Mouse (Mus musculus): ENCODE measurements at regions not wholly inside any gene's neighbourhood (a gene's known extent, or its start where the extent isn't known, plus 50 kb on each side); places are given as distances from the start of the nearest gene placed in this dataset.
"Not testable (repeated sequence)": the region's sequence is repeated elsewhere in the genome, so short reads cannot be mapped to it uniquely, and the experiment has no call there.

DNA sequence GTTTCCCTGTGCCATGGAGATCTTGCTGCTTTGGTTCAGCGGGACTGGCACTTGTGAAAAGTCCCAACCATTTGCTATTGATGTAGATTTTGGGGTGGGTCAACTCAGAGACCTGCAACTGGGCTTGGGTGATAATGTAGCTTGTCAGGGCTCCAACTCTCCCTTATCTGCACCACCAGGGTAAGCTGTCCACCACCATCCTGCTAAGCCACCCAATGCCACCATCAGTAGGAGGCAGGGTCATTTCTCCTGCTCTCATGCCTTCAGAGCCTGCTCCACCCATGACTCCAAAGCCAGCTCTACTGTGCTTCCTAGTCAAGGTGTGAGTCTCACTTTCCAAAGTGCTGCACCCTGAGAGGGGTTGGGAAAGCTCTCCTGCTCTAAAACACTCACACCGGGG is 776.2 kb downstream of the Diaph2 start:
- DNase-seq: no peak

DNA sequence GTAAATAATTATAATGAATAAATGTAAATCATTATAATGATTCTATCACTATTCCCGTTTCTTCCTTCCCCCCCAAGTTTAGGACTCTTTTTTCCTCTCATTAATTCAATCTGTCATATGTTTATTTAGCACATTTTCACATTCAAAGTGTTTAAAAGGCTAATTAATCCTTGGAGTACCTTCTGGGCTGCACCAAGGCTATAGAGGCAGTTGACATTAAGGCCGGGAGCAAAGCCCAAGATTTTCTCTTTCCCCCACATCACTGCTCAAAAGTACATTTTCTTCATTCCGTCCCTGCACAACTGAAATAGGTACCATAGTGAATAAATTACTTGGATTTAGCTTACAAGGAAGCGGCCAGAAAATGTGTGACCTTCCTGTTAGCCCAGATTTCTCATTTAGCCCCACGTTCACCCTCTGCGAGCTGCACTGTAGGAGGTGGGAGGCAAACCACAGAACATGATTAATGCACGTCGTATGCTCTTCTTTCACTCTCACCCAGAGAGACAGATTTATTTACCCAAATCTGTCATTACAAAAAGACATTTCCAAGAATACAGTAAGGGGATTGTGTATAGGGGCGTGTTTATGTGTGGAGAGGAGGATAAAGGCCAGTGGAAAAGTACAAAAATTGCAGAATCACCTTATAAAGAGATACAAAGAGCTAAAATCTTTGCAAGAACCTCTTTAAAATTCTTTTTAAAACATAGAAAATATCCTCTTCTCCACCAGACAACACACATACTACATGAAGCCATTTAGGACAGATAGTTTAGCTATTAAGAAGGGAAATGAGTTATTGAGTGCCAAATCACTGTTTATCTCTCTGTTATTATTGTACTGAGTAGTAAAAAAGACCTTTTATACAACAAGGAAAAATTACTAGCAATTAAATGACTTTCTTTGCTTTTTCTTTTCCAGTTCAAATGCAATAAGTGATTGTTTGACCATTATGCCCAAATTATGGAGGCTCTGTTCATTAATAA is 783.9 kb downstream of the Diaph2 start:
- no peak for DNase-seq

DNA sequence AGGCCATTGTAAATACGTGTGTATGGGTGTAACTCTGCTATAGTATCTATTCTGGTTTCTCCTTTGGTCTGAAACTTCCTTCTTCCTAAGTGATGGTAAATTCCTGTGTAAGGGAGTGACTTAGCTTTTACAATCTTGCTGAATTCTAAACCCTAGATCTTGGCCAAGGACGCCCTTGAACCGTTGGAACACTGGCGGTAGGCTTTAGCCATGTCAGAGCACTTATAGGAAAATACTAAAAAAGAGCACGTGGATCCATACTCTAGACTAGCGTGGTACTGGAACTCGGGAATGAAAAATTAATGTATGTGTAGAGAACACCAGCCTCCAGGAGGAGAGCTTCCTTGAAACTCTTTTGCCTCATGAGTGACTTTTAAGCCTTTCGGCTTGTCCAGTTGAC is 789.2 kb downstream of the Diaph2 start:
- not testable (repeated sequence) for DNase-seq

DNA sequence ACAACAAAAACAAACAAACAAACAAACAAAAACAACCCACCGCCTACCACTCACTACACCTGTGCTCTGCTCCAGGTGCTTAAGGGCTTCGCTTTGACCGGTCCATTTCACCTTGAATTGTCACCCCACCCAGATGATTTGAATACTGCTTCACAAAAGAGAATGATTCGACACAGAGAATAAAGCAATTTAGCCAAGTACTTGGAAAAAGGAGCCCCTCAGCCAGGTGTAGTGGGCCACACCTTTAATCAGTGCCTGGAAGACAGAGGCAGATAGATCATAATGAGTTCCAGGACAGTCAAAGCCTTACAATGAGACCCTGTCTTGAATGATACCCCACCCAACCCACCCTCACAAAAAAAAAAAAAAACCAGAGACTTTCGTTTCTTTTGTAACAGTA is 798.5 kb downstream of the Diaph2 start:
- DNase-seq: no peak

- no peak for DNase-seq
Measured at GRCm38 (mm10) chrX:130549275-130549674, 799.7 kb downstream of the Diaph2 start.

- no peak for DNase-seq
Measured at GRCm38 (mm10) chrX:130549925-130550324, 800.4 kb downstream of the Diaph2 start.

DNA sequence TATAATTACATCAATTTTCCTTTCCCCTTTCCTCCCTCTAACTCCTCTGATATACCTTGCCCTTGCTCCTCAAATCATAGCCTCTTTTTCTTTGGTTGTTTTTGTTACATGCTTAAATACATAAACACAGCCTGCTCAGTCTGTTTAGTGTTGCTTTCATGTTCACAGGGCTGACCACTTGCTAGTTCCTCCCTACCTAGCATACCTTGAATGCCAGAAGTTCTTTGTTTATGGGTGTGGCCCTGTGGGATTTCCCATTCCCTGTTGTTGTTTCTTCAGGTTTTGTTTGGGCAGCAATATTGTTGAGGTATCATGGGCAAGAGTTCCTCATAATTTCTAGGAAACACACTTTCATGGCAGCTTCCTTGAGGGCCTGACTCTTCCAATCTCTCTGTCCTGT is 807.7 kb downstream of the Diaph2 start:
- no peak for DNase-seq

DNA sequence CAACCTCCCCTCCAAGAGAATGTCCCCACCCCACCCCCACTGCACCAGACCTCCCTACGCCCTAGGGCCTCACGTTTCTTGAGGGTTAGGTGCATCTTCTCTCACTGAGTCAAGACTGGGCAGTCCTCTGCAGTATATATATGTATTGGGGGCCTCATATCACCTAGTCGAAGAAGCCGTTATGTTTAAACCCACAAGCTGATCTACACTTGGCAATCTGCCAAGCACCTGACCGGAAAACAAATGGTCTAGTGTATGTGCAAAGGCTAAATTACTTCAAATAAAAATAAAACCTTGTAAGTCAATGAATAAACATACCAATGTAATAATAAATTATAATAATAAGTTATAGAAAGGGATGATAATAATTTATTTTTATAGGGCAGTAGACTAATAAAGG is 828.2 kb downstream of the Diaph2 start:
- DNase-seq: no peak

DNA sequence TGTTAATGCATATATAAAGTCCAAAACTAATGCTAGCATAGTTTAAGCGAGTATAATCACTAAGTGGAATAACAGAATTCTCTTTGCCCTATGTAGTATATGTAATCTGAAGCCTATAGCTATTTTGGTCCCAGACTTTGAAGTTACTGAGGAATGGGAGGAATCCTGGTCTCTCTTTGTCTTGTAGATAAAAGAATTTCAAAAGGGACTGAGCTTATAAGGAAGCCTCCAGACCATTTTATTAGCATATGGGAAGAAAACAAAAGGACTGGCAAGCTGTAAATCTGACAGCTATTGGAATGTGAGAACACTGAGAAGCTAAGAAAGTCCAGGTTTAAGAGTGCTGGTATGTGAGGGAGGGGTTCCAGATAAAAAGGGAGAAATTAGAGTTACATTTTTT is 847.1 kb downstream of the Diaph2 start:
- no peak for DNase-seq

GRCm38 (mm10) chrX:130601911-130602310 is 852.4 kb downstream of the Diaph2 start:
- DNase-seq: no peak

DNA sequence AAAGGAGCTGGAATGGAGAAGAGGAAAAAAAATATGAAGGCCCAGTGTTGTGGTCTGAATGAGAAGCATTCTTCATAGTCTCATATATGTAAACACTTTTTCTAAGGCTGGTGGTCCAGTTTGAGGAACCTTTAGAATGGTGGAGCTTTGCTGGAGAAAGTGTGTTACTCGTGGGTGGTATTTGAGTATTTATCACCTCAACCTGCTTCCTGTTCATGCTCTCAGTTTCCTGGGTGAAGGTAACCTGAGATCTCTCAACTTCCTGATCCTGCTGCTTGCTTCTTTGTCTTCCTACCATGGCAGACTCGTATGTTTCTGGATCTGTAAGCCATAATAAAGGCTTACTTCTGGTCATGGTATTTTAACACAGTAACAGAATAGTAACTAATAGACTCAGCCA is 889.0 kb downstream of the Diaph2 start:
- DNase-seq: no peak

DNA sequence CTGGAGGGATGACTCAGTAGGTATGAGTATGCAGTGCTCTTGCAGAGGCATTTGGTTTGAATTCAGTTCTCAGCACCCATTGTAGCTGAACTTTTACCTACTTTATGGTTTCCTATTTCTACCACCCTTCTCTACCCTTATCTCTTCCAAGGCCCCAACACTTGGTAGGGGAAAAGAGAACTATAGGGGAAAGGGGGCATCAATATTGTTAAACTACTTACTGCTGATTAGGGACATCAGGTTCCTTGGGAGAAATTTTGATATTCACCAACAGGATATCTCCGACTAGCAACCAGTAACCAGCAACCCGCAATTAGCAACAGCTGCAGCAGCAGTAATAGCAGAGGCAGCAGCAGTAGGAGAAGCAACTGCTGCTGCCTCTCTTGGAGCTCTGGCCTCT is 906.3 kb downstream of the Diaph2 start:
- no peak for DNase-seq

DNA sequence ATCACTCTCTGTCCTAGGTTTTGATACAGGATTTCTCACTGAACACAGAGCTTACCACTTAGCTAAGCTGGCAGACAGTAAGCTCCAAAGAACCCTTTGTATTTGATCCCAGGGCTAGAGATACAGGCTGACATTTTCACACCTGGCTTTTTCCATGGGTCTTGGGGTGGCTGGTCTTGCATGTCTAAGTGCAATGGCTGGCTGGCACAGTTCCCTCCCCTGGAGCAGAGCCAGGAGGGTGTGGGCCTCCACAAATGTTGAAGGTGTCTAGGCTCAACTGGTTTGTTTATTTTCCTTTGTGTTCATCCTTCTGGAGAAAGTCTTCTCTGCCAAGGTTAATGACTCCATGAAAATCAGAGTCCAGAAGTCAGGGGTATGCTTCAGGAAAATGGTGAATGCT is 934.8 kb downstream of the Diaph2 start:
- peak; percentile 2 to 16 for DNase-seq

DNA sequence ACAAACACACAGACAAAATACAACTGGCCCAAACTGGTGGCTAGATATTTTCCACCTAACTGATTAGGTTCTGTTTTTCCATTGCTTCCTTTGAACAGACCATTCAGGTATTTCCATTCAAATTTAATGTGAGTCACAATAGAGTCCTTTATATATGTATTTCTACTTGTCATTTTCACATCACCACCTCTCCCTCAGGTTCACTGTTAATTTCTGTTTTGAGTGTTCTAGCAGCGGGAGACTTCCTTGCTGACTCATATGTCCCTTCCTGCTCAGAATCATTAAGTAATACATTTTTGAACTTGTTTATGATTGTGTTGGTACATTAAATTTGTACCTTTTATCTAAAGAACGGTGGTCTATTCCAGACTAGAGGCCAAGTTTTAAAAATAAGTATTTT is 959.4 kb downstream of the Diaph2 start:
- DNase-seq: no peak

DNA sequence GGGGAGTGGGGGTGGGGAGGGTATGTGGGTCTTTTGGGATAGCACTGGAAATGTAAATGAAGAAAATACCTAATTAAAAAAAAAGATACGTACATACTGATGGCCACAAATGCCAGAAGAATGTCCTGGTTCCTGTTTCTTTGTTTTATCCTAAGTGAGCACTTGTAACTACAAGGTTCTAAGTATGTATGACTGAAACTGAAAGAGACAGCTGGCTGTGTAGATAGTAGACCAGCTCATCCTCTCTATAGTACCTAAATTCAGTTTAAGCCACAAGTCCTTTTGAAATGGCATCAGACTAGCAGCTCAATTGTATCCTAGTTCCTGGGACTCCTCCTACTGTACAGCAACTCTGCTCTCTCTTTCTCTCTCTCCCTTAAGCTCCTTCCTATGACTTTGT is 994.6 kb downstream of the Diaph2 start:
- not testable (repeated sequence) for DNase-seq

All from kidney, adult 8-10 months (tissue).